Mouse (Mus musculus): Measurements from ENCODE around the gene Gzmk.

Gene Gzmk

GRCm38 (mm10) chr13:113203146-113203545 lies 22.6 kb downstream of the Gzmk start:
- no peak for DNase-seq (ENCODE audit: low spot score in 2 of 2)

- DNase-seq (ENCODE audit: low spot score in 2 of 2) = no peak
These were observed 23.5 kb downstream of the Gzmk start for GRCm38 (mm10) chr13:113202184-113202583.

- DNase-seq (ENCODE audit: low spot score in 2 of 2) = no peak
These were observed 24.1 kb downstream of the Gzmk start for GRCm38 (mm10) chr13:113201631-113202030.

GRCm38 (mm10) chr13:113200726-113201125 lies 25.0 kb downstream of the Gzmk start:
- no peak for DNase-seq (ENCODE audit: low spot score in 2 of 2)

GRCm38 (mm10) chr13:113199331-113199730 lies 26.4 kb downstream of the Gzmk start:
- DNase-seq (ENCODE audit: low spot score in 2 of 2) = no peak

- no peak for DNase-seq (ENCODE audit: low spot score in 2 of 2)
These were observed 27.7 kb downstream of the Gzmk start for GRCm38 (mm10) chr13:113197872-113198502.

DNA sequence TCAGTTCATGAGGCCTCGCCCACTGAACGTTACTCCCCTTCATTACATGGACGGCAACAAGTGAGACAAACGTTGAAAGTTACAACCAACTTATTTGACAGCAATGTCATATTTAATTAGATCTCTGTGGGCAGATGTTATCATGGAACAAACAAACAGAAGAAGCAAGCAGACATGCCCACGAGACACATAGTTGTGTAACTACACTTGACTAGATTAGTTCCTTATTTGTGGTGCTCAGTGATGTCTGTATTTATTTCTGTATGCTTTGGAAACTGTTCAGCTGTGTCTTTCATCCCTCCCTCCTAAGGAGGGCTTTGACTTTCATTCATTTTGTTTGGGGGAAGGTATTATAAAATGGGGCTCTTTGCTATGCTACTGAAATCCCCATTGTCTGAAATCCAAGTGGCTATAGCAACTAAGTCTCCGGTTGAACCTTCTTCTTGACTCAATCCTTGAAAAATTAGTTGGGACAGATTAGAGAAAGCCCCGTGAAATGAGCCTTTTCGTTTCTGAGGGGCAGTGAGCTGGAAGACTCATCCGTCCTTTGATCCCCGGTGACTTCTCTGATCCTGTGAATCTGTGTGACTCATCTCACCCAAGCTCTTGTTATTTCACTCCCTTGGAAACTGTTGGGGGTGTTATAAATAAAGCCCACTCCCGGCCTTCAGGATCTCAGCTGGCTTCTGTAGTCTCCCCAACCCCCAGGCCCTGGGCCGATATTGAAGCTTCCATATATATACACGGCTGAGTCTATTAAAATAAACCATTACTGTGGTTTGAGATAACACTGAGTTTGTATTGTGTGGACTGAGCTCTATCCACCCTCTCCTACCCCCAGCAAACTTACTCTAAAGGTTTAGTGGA lies 28.7 kb downstream of the Gzmk start:
- DNase-seq (ENCODE audit: low spot score in 2 of 2) = no peak

DNA sequence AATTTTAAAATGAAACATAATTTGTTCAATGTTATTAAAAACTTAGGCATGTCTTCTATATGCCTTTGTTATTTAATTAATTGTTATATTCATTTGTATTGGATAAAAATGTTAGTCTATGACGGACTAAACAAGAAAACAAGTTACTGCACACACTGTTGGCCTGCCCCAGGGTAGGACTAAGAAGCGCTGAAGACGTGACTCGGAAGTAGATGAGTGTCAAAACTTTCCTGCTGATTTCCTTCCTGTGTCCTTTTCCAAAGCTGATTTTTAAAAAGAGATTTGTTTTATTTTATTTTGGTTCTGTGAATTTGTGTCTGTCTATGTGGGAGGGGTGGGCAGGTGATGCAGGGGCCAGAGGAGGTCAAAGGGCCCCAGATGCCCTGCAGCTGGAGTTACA lies 42.0 kb downstream of the Gzmk start:
- no peak for DNase-seq (ENCODE audit: low spot score in 2 of 2)

DNA sequence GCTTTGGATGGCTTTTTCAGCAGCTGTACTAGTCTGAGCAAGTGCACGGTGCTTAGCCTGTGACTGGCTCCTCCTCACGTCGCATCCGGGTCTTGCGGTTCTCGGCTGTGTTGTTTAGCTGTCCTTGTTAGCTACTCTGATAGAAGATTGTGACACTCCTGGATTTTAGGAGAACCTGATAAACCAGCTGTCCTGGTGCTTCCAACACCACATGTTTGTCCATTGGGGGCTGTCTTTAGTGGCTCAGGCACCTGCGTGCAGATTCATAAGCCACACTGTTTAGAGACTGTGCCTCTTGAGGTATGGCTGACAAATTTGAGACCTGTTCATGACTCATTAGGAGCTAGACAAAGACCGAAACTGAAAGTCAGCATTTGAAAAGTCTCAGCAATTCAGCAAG lies 42.4 kb downstream of the Gzmk start:
- peak in 1 of 2 experiments; percentile 30 for DNase-seq (ENCODE audit: low spot score in 2 of 2)

DNA sequence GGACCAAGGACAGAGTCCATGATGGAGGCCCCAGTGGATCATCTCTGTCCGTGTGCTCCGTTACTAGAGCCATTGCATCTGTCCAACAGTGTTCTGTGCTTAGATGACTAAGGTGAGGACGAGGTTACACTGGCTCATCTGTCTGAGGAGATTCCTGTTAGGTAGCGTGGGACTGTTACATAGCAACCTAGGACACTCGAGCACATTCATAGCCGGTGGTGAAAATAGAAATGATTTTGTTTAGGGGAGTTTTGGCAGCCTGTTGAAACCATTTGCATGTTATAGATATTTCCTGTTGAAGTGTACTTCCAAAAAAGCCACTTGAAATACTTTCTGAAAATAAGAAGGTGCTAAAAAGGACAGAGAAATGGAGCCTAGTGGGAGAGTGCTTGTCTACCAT lies 51.5 kb downstream of the Gzmk start:
- DNase-seq (ENCODE audit: low spot score in 2 of 2) = no peak

DNA sequence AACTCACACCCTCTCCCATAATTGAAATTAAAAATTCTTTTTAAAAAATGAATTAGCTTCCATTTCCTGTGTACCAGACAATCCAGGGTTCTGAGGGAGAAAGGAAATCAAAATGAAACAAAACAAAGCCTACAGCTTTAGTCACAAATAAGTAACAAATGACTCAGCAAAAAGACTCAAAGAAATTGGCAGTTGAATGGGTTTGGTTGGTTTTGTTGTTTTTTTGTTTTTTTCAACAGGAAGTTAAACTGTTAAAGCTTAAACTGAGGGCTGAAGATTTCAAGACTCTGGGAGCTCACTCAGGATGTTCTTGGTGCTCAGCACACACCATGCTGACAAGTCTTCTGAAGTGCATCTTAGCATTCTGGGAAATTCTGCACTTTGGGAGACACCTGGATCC lies 55.5 kb downstream of the Gzmk start:
- no peak for DNase-seq (ENCODE audit: low spot score in 2 of 2)

- DNase-seq (ENCODE audit: low spot score in 2 of 2) = no peak
These were observed 57.6 kb downstream of the Gzmk start for GRCm38 (mm10) chr13:113168018-113168534.

- DNase-seq (ENCODE audit: low spot score in 2 of 2) = no peak
These were observed 61.3 kb downstream of the Gzmk start for GRCm38 (mm10) chr13:113164252-113165005.

- DNase-seq (ENCODE audit: low spot score in 2 of 2) = no peak
These were observed 74.2 kb downstream of the Gzmk start for GRCm38 (mm10) chr13:113151556-113151955.

DNA sequence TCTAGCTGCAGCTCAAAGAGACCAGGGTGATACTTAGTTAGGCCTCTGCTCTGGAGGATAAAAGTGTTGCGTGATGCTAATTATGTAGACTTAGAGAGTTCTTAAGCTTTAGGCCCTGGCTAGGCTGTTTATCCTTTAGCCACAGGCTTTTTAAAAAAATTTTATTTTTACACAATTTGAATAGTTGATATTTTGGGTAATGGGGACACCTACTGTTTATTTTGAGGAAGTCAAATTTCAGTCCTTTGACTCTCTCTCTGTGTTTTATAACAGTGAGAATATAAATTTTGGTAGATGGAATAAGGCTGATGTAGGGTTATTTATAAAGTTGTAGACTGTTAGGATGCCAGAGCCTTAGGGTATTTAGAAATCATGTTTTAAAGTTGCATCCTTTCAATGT lies 86.1 kb downstream of the Gzmk start:
- DNase-seq (ENCODE audit: low spot score in 2 of 2) = no peak

GRCm38 (mm10) chr13:113129974-113130373 lies 95.7 kb downstream of the Gzmk start:
- DNase-seq (ENCODE audit: low spot score in 2 of 2) = no peak
